17 mouse cellular contexts compared by ENCODE assay signal in the genomic region with DNA sequence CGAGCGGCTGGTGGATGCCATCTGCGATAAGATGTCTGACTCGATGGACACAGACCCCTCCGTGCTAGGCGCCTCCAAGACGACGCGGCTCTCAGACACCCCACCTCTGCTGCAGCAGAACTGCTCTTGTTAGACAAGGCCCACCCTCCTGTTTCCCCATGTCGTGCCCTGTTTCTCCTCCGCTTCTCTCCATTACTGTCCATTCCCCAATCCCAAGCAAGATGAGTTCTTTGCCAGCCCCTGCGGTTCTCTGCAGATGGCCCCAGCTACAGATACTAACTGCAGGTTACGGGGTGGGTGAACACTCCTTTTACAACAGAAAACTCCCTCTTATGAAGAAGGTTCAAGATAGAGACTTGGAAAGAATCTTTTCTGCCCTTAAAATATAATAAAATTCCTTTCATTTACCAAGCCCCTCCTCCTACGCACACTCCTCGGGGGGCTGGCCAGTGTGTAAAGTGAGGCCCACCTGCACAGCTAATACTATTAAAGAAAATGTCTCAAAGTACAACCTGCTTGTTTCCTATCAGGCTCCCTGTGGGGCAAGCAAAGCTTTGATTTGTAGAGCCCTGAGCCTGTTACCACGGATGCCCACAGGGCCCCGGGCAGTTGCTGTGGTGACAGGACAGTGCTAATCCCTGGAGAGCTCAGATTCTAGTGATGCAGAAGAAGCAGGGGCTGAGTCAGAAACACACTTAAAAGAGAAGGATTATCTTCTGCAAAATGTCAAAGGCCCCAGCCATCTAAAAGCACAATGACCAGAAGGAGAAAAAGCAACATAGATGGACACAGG. TPM values are rescaled to one million over a fixed set of nuclear protein-coding genes. Genes with fewer than 3 reads are reported as not detected.
DNase-seq lines count a peak whose midpoint lies in the region; ATAC-seq and TF ChIP-seq lines count a peak whose summit lies in the region.
"Had no signal": no experiment of that assay in that cellular context is flagged by ENCODE, and none has a peak within 500 bp of the region (broad histone marks: within the 10 kb centered on the region; RNA-seq: fewer than 3 reads in every experiment).

No protein-coding gene starts in this region.

- H3K4me1 ChIP-seq in hindbrain, postnatal 0 days (ENCODE audit: insufficient read depth, low read length): peaks cover 17% of the 10 kb centered on the region
- no peaks in the 10 kb centered on the region for H3K4me1 ChIP-seq in hindbrain, embryonic 11.5 days (replicated peaks; ENCODE audit: control insufficient read depth, insufficient read depth, low read length)
- no peaks in the 10 kb centered on the region; the same call in 1 of the 2 replicates for H3K4me1 ChIP-seq in forebrain, postnatal 0 days (ENCODE audit: insufficient read depth)
- H3K4me1 ChIP-seq: liver, embryonic 12.5 days; lung, embryonic 15.5 days; megakaryocyte, embryonic 14.5 days had no signal

- ATAC-seq in hindbrain, postnatal 0 days: peak; percentile 62
- ATAC-seq in hindbrain, embryonic 11.5 days (ENCODE audit: low FRiP score): no peak
- ATAC-seq in forebrain, postnatal 0 days: peak; percentile 50; the same call in 1 of the 2 replicates
- ATAC-seq: liver, embryonic 12.5 days had no signal

- no peaks in the 10 kb centered on the region for H3K27me3 ChIP-seq in hindbrain, postnatal 0 days (ENCODE audit: insufficient read depth, low read length)
- no peaks in the 10 kb centered on the region for H3K27me3 ChIP-seq in hindbrain, embryonic 11.5 days (ENCODE audit: control insufficient read depth, insufficient read depth, low read length)
- no peaks in the 10 kb centered on the region for H3K27me3 ChIP-seq in forebrain, postnatal 0 days (ENCODE audit: insufficient read depth, low read length)
- H3K27me3 ChIP-seq: lung, embryonic 15.5 days had no signal

- H3K9me3 ChIP-seq in hindbrain, postnatal 0 days (ENCODE audit: low read length): no peaks in the 10 kb centered on the region
- no peaks in the 10 kb centered on the region for H3K9me3 ChIP-seq in hindbrain, embryonic 11.5 days (ENCODE audit: control insufficient read depth, low read length)
- no peaks in the 10 kb centered on the region for H3K9me3 ChIP-seq in forebrain, postnatal 0 days (ENCODE audit: low read length)
- H3K9me3 ChIP-seq: liver, embryonic 12.5 days; lung, embryonic 15.5 days; megakaryocyte, embryonic 14.5 days had no signal

- no peak overlapping the region for H3K4me3 ChIP-seq in hindbrain, postnatal 0 days (ENCODE audit: low read length)
- H3K4me3 ChIP-seq in hindbrain, embryonic 11.5 days (ENCODE audit: low read depth, low read length): no peak overlapping the region
- H3K4me3 ChIP-seq in forebrain, postnatal 0 days (ENCODE audit: low read depth, low read length): no peak overlapping the region
- H3K4me3 ChIP-seq in gastrocnemius, adult 2 months: no peak overlapping the region
- H3K4me3 ChIP-seq: liver, embryonic 12.5 days; lung, embryonic 15.5 days; megakaryocyte, embryonic 14.5 days had no signal

- no peak for TF ChIP-seq CTCF in hindbrain, postnatal 0 days (IDR thresholded peaks at IDR 0.05; ENCODE audit: low read depth)
- no peak for TF ChIP-seq CTCF in forebrain, postnatal 0 days (IDR thresholded peaks at IDR 0.05; ENCODE audit: low read depth)
- no peak for TF ChIP-seq CTCF in gastrocnemius, adult 2 months (IDR thresholded peaks at IDR 0.05)

- H3K9ac ChIP-seq in hindbrain, postnatal 0 days (replicated peaks; ENCODE audit: low read length): no peak overlapping the region
- no peak overlapping the region for H3K9ac ChIP-seq in hindbrain, embryonic 11.5 days (ENCODE audit: low read depth, low read length)
- H3K9ac ChIP-seq in forebrain, postnatal 0 days: no peak overlapping the region
- H3K9ac ChIP-seq: liver, embryonic 12.5 days; lung, embryonic 15.5 days had no signal

- H3K4me2 ChIP-seq in hindbrain, postnatal 0 days (ENCODE audit: low read depth, low read length): no peak overlapping the region
- H3K4me2 ChIP-seq in hindbrain, embryonic 11.5 days (replicated peaks; ENCODE audit: low read depth, low read length): no peak overlapping the region
- H3K4me2 ChIP-seq in forebrain, postnatal 0 days (ENCODE audit: low read depth): no peak overlapping the region
- H3K4me2 ChIP-seq: liver, embryonic 12.5 days; lung, embryonic 15.5 days had no signal

- H3K27ac ChIP-seq in hindbrain, postnatal 0 days: no peak overlapping the region
- no peak overlapping the region for H3K27ac ChIP-seq in hindbrain, embryonic 11.5 days (ENCODE audit: low read depth, low read length)
- H3K27ac ChIP-seq in forebrain, postnatal 0 days (ENCODE audit: low read depth, low read length): no peak overlapping the region
- no peak overlapping the region for H3K27ac ChIP-seq in gastrocnemius, adult 2 months
- H3K27ac ChIP-seq: liver, embryonic 12.5 days; lung, embryonic 15.5 days had no signal

- peak; percentile 64 to 73 for DNase-seq in cerebellum, postnatal 14 days
- DNase-seq in cerebellum, postnatal 36 days: no peak
- DNase-seq in hindbrain, postnatal 0 days (ENCODE audit: low spot score): peak; percentile 66
- no peak for DNase-seq in hindbrain, embryonic 11.5 days (ENCODE audit: low spot score)
- DNase-seq in forebrain, postnatal 0 days: no peak
- peak; percentile 49 for DNase-seq in retina, embryonic 14.5 days (ENCODE audit: low spot score)
- DNase-seq in gastrocnemius, adult 2 months: no peak
- DNase-seq in heart, postnatal 14 days: no peak
- DNase-seq: adrenal gland, adult 2 months; cerebellum, adult 9-10 months; heart, adult 18-20 months; kidney, adult 8-10 months; kidney, postnatal 36 days; right cerebral cortex, postnatal 4 days had no signal

- H3K36me3 ChIP-seq in hindbrain, postnatal 0 days (ENCODE audit: insufficient read depth, low read length): no peaks in the 10 kb centered on the region
- no peaks in the 10 kb centered on the region for H3K36me3 ChIP-seq in hindbrain, embryonic 11.5 days (ENCODE audit: control insufficient read depth, insufficient read depth, low read length)
- H3K36me3 ChIP-seq in forebrain, postnatal 0 days (ENCODE audit: insufficient read depth): 0 out of 2 replicates have a peak, but pooled peaks cover 2% of the 10 kb centered on the region
- H3K36me3 ChIP-seq: liver, embryonic 12.5 days; lung, embryonic 15.5 days had no signal

- intact Hi-C loops in gastrocnemius, adult 2 months (cut with DNase I): no loop called here
- intact Hi-C loops in heart, postnatal 14 days (cut with DNase I): no loop called here

- WGBS in hindbrain, postnatal 0 days: 55% methylated on average over 17 of the region's 17 CpGs
- WGBS in hindbrain, embryonic 11.5 days: 79% methylated on average over 17 of the region's 17 CpGs
- 65% methylated on average over 17 of the region's 17 CpGs for WGBS in forebrain, postnatal 0 days

RNA-seq across cellular contexts. Expression of a gene that starts 59.6 kb away (rescaled TPM):
- total RNA-seq in hindbrain, postnatal 0 days (2014; rRNA removed): 36.8 and 36.9 TPM in 2 replicates
- polyA plus RNA-seq in hindbrain, postnatal 0 days (2015; fragmentation: Nextera tagmentation; extraction: Ambion mirVana): 51.2 and 52.3 TPM in 2 replicates
- 74.4 and 82.5 TPM in 2 replicates for polyA plus RNA-seq in hindbrain, embryonic 11.5 days (2014; fragmentation: Nextera tagmentation; extraction: Ambion mirVana)
- total RNA-seq in forebrain, postnatal 0 days (2014; rRNA removed): 50.5 and 61.2 TPM in 2 replicates
- polyA plus RNA-seq in forebrain, postnatal 0 days (2015; fragmentation: Nextera tagmentation; extraction: Ambion mirVana): 35.2 and 50.7 TPM in 2 replicates
- total RNA-seq in gastrocnemius, adult 2 months (2021): 100 to 1,000 TPM; 150 to 175 TPM
- total RNA-seq in heart, postnatal 14 days (2021): 100 to 1,000 TPM in 1 of 2 experiments, 10 to 100 TPM in 1; 99.1 to 102 TPM

Comparison
In these comparisons a context has a peak if more than half of its experiments do, and no peak if none do; other contexts are left out.
1. DNase-seq: peak in cerebellum, postnatal 14 days (2 of 2), hindbrain, postnatal 0 days (single experiment) and retina, embryonic 14.5 days (single experiment); none in cerebellum, postnatal 36 days (0 of 2), hindbrain, embryonic 11.5 days (single experiment), forebrain, postnatal 0 days (single experiment), gastrocnemius, adult 2 months (single experiment) and heart, postnatal 14 days (0 of 2).